Mouse (Mus musculus) lung, embryonic 15.5 days (tissue): ENCODE results near the gene Minos1. TPM values are rescaled to one million over a fixed set of nuclear protein-coding genes. Genes with fewer than 3 reads are reported as not detected.

Experiments
- ATAC-seq: fragments of 200-750 bp; cut with Nextera tagmentation; 2 replicates; pipeline ENCODE4 v1.8.0; 2017; ENCODE audit warnings: moderate number of reproducible peaks, borderline replicate concordance; ENCODE audit not compliant: low FRiP score, low TSS enrichment; ENCODE audit errors: extremely low read depth
- H3K27ac ChIP-seq: fragments of 300-500 bp; sonication (generic); 2 replicates; pipeline ENCODE4 v1.5.1; 2015; ENCODE audit warnings: moderate library complexity, mild to moderate bottlenecking, inconsistent platforms
- H3K27me3 ChIP-seq: fragments of 300-500 bp; sonication (generic); 2 replicates; pipeline ENCODE4 v1.6.1; 2015; ENCODE audit warnings: inconsistent platforms
- H3K36me3 ChIP-seq: fragments of 300-500 bp; sonication (generic); 2 replicates; pipeline ENCODE4 v1.6.1; 2015; ENCODE audit warnings: inconsistent platforms
- H3K4me1 ChIP-seq: fragments of 300-500 bp; sonication (generic); 2 replicates; pipeline ENCODE4 v1.6.1; 2015; ENCODE audit warnings: inconsistent platforms
- H3K4me2 ChIP-seq: fragments of 300-500 bp; sonication (generic); 2 replicates; pipeline ENCODE4 v1.6.1; 2015; ENCODE audit warnings: inconsistent platforms, mild to moderate bottlenecking, moderate library complexity
- H3K4me3 ChIP-seq: fragments of 300-500 bp; sonication (generic); 2 replicates; pipeline ENCODE4 v1.5.1; 2015; ENCODE audit warnings: mild to moderate bottlenecking, inconsistent platforms
- H3K9ac ChIP-seq: fragments of 300-500 bp; sonication (generic); 2 replicates; pipeline ENCODE4 v1.6.1; 2015; ENCODE audit warnings: inconsistent platforms
- H3K9me3 ChIP-seq: fragments of 300-500 bp; sonication (generic); 2 replicates; pipeline ENCODE4 v1.6.1; 2016; ENCODE audit warnings: inconsistent platforms
- WGBS: fragments of 180-500 bp; shearing (Covaris S2); methylation state at CpG from one replicate; pipeline ENCODE4 v1.1.7; 2015; 5-methylcytosine and 5-hydroxymethylcytosine counted together
- polyA plus RNA-seq: library from polyadenylated mRNA; unstranded; fragments of >200 nt; fragmentation: Nextera tagmentation; extraction: Ambion mirVana; gene quantifications from 2 replicates; pipeline ENCODE4 v1.2.1, GENCODE M21; 2015

The Minos1 gene
- polyA plus RNA-seq, 1 experiment from 2014 or later = 517 TPM

- H3K4me1 ChIP-seq = no peaks in the 10 kb centered on the region
- H3K9ac ChIP-seq = no peak overlapping the region
- H3K27ac ChIP-seq = no peak overlapping the region
- 74% methylated on average over 4 of the region's 4 CpGs for WGBS
- no peak for ATAC-seq
- H3K36me3 ChIP-seq = no peaks in the 10 kb centered on the region
- H3K27me3 ChIP-seq = no peaks in the 10 kb centered on the region
- no peak overlapping the region for H3K4me2 ChIP-seq
- H3K4me3 ChIP-seq = no peak overlapping the region
- no peaks in the 10 kb centered on the region for H3K9me3 ChIP-seq
These were observed 75.6 kb downstream of the Minos1 start for GRCm38 (mm10) chr4:139055336-139055735.

- Histone ChIP-seq H3K9ac (no peak overlapping the region), H3K4me1 (no peaks in the 10 kb centered on the region), H3K4me2 (no peak overlapping the region), H3K36me3 (no peaks in the 10 kb centered on the region), H3K9me3 (no peaks in the 10 kb centered on the region), H3K27ac (no peak overlapping the region), H3K27me3 (no peaks in the 10 kb centered on the region), H3K4me3 (no peak overlapping the region)
- no peak for ATAC-seq
- WGBS = 49% methylated on average over 9 of the region's 9 CpGs
These were observed 76.5 kb downstream of the Minos1 start for GRCm38 (mm10) chr4:139054300-139054923.

GRCm38 (mm10) chr4:139053391-139053790, 77.5 kb downstream of the Minos1 start:
- Histone ChIP-seq H3K9ac (no peak overlapping the region), H3K27ac (no peak overlapping the region), H3K27me3 (no peaks in the 10 kb centered on the region), H3K4me1 (no peaks in the 10 kb centered on the region), H3K4me3 (no peak overlapping the region), H3K4me2 (no peak overlapping the region), H3K9me3 (no peaks in the 10 kb centered on the region), H3K36me3 (no peaks in the 10 kb centered on the region)
- 35% methylated on average over 5 of the region's 5 CpGs for WGBS
- ATAC-seq = no peak

- ATAC-seq = no peak
- Histone ChIP-seq H3K27me3 (no peaks in the 10 kb centered on the region), H3K9me3 (no peaks in the 10 kb centered on the region), H3K4me1 (no peaks in the 10 kb centered on the region), H3K36me3 (no peaks in the 10 kb centered on the region), H3K27ac (no peak overlapping the region), H3K4me2 (no peak overlapping the region), H3K9ac (no peak overlapping the region), H3K4me3 (no peak overlapping the region)
- 79% methylated on average over 7 of the region's 7 CpGs for WGBS
These were observed 78.1 kb downstream of the Minos1 start for GRCm38 (mm10) chr4:139052796-139053195.

Other genes with a start within 250 kb of the Minos1 start
- 3.7 TPM in 2 replicates for gene Otud3, start 217.2 kb downstream of the Minos1 start, polyA plus RNA-seq
- gene Rnf186, start 164.0 kb downstream of the Minos1 start, polyA plus RNA-seq = 2.2 and 2.3 TPM in 2 replicates
- 4.1 and 5.4 TPM in 2 replicates for gene Tmco4, start 158.2 kb downstream of the Minos1 start, polyA plus RNA-seq
- not detected in 2 replicates for gene Htr6, start 55.5 kb downstream of the Minos1 start, polyA plus RNA-seq
- 61.2 and 61.4 TPM in 2 replicates for gene Nbl1, start 38.1 kb downstream of the Minos1 start, polyA plus RNA-seq
- gene Capzb, start 61.8 kb upstream of the Minos1 start, polyA plus RNA-seq = 454 and 467 TPM in 2 replicates
- gene Pqlc2, start 179.6 kb upstream of the Minos1 start, polyA plus RNA-seq = 11.0 and 12.0 TPM in 2 replicates
- 101 and 103 TPM in 2 replicates for gene Akr7a5, start 179.6 kb upstream of the Minos1 start, polyA plus RNA-seq
- gene Mrto4, start 221.5 kb upstream of the Minos1 start, polyA plus RNA-seq = 117 and 118 TPM in 2 replicates
- gene Emc1, start 221.5 kb upstream of the Minos1 start, polyA plus RNA-seq = 31.9 and 33.6 TPM in 2 replicates
- 64.5 and 68.4 TPM in 2 replicates for gene Ubr4, start 221.5 kb upstream of the Minos1 start, polyA plus RNA-seq